Mouse (Mus musculus): ENCODE measurements around the gene Nop53.

DNA sequence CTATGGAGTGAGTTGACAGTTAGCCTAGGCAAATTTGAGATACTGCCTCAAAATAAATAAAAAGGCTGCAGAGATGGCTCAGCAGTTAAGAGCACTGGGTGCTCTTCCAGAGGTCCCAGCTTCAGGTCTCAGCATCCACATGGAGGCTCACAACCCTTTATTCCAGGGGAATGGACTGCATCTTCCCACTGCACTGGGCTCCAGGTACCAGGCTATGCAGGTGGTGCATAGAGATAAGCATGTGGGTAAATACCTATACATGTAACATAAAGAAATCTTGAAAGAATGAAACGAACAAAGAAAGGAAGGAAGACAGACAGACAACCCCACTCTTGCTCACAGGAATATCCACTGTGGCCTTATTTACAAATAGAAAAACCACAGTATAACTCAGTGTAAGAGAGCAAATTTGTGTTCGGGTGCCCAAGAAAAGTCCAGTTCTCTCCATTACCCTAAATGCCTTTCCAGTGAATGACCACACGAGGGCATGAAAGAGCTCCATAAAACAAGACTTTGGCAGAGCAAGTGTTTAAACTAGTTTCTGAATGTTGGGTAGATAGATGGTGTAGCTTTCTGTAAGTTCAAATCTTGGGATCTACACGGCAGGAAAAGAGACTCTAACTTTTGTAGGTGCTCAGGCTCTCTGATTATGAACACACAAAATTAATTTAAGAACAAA, 37.0 kb upstream of the Nop53 start:
- TF ChIP-seq CTCF (IDR thresholded peaks at IDR 0.05; ENCODE audit: borderline replicate concordance, insufficient read depth, low read length) (no peak), POLR2A (IDR thresholded peaks at IDR 0.05; ENCODE audit: low read depth, low read length) (no peak)
